Mouse (Mus musculus) liver, embryonic 16.5 days (tissue): ENCODE measurements at regions not wholly inside any gene's neighbourhood (a gene's known extent, or its start where the extent isn't known, plus 50 kb on each side); places are given as distances from the start of the nearest gene placed in this dataset.

Experiments used
- ATAC-seq: fragments of 200-750 bp; cut with Nextera tagmentation; 2 replicates; pipeline ENCODE4 v1.8.0; 2017; ENCODE audit warnings: low read depth, mild to moderate bottlenecking, moderate number of reproducible peaks, moderate library complexity
- H3K27ac ChIP-seq: fragments of 300-500 bp; sonication (generic); 2 replicates; pipeline ENCODE4 v1.5.1; 2014; ENCODE audit warnings: mild to moderate bottlenecking, low read length
- H3K27me3 ChIP-seq: fragments of 300-500 bp; sonication (generic); 2 replicates; pipeline ENCODE4 v1.6.1; 2014; ENCODE audit warnings: low read depth, low read length, mixed read lengths; ENCODE audit not compliant: control insufficient read depth, insufficient read depth
- H3K36me3 ChIP-seq: fragments of 300-500 bp; sonication (generic); 2 replicates; pipeline ENCODE4 v1.6.1; 2014; ENCODE audit warnings: mild to moderate bottlenecking; ENCODE audit not compliant: control insufficient read depth, insufficient read depth
- H3K4me1 ChIP-seq: fragments of 300-500 bp; sonication (generic); 2 replicates; pipeline ENCODE4 v1.6.1; 2014; ENCODE audit warnings: low read depth, low read length, mixed read lengths; ENCODE audit not compliant: control insufficient read depth
- H3K4me2 ChIP-seq: fragments of 300-500 bp; sonication (generic); 2 replicates; pipeline ENCODE4 v1.6.1; 2014; ENCODE audit warnings: low read depth, low read length, mixed read lengths
- H3K4me3 ChIP-seq: fragments of 300-500 bp; sonication (generic); 2 replicates; pipeline ENCODE4 v1.5.1; 2014; ENCODE audit warnings: low read depth, mild to moderate bottlenecking, low read length
- H3K9ac ChIP-seq: fragments of 300-500 bp; sonication (generic); 2 replicates; pipeline ENCODE4 v1.6.1; 2014; ENCODE audit warnings: low read depth, low read length
- H3K9me3 ChIP-seq: fragments of 300-500 bp; sonication (generic); replicated peaks from 2 replicates; pipeline ENCODE4 v1.6.1; 2016; ENCODE audit warnings: low read length; ENCODE audit not compliant: control insufficient read depth
- WGBS: fragments of 180-500 bp; shearing (Covaris S2); extraction: QIAGEN DNeasy Blood & Tissue Kit; methylation state at CpG from one replicate; pipeline ENCODE4 v1.1.7; 2014; ENCODE audit not compliant: insufficient replicate concordance; 5-methylcytosine and 5-hydroxymethylcytosine counted together

- Histone ChIP-seq H3K9ac (no peak overlapping the region), H3K4me3 (no peak overlapping the region), H3K4me2 (no peak overlapping the region), H3K4me1 (no peaks in the 10 kb centered on the region), H3K9me3 (no peaks in the 10 kb centered on the region), H3K27me3 (no peaks in the 10 kb centered on the region), H3K27ac (no peak overlapping the region), H3K36me3 (no peaks in the 10 kb centered on the region)
- 70% methylated on average over 2 of the region's 2 CpGs for WGBS
- ATAC-seq: no peak
Measured at GRCm38 (mm10) chr1:169439621-169440020, 91.6 kb downstream of the Nuf2 start.

GRCm38 (mm10) chr1:169438006-169438405, 93.3 kb downstream of the Nuf2 start:
- H3K36me3 ChIP-seq: no peaks in the 10 kb centered on the region
- H3K27ac ChIP-seq: no peak overlapping the region
- no peaks in the 10 kb centered on the region for H3K9me3 ChIP-seq
- 72% methylated on average over 3 of the region's 3 CpGs for WGBS
- no peaks in the 10 kb centered on the region for H3K4me1 ChIP-seq
- no peaks in the 10 kb centered on the region for H3K27me3 ChIP-seq
- H3K4me2 ChIP-seq: no peak overlapping the region
- no peak overlapping the region for H3K9ac ChIP-seq
- no peak overlapping the region for H3K4me3 ChIP-seq
- no peak for ATAC-seq

- Histone ChIP-seq H3K9me3 (no peaks in the 10 kb centered on the region), H3K27ac (no peak overlapping the region), H3K9ac (no peak overlapping the region), H3K27me3 (no peaks in the 10 kb centered on the region), H3K4me3 (no peak overlapping the region), H3K36me3 (no peaks in the 10 kb centered on the region), H3K4me2 (no peak overlapping the region), H3K4me1 (no peaks in the 10 kb centered on the region)
- WGBS: 43% methylated on average over 3 of the region's 3 CpGs
- ATAC-seq: no peak
Measured at GRCm38 (mm10) chr1:169422408-169422807, 108.9 kb downstream of the Nuf2 start.

- ATAC-seq: no peak
- no peaks in the 10 kb centered on the region for H3K36me3 ChIP-seq
- H3K27me3 ChIP-seq: no peaks in the 10 kb centered on the region
- no peaks in the 10 kb centered on the region for H3K4me1 ChIP-seq
- H3K9me3 ChIP-seq: no peaks in the 10 kb centered on the region
- whole genome bisulfite sequencing: 12% methylated on average over 1 of the region's 1 CpGs
- no peak overlapping the region for H3K4me2 ChIP-seq
- no peak overlapping the region for H3K27ac ChIP-seq
- no peak overlapping the region for H3K4me3 ChIP-seq
- no peak overlapping the region for H3K9ac ChIP-seq
Measured at GRCm38 (mm10) chr1:169421671-169422070, 109.6 kb downstream of the Nuf2 start.

GRCm38 (mm10) chr1:169418665-169419045, 112.6 kb downstream of the Nuf2 start:
- H3K9me3 ChIP-seq: no peaks in the 10 kb centered on the region
- ATAC-seq: no peak
- H3K4me2 ChIP-seq: no peak overlapping the region
- no peak overlapping the region for H3K9ac ChIP-seq
- no peak overlapping the region for H3K27ac ChIP-seq
- no peaks in the 10 kb centered on the region for H3K27me3 ChIP-seq
- no peaks in the 10 kb centered on the region for H3K4me1 ChIP-seq
- WGBS: 47% methylated on average over 4 of the region's 4 CpGs
- H3K4me3 ChIP-seq: no peak overlapping the region
- no peaks in the 10 kb centered on the region for H3K36me3 ChIP-seq

GRCm38 (mm10) chr1:169417979-169418664, 113.1 kb downstream of the Nuf2 start:
- Histone ChIP-seq H3K9me3 (no peaks in the 10 kb centered on the region), H3K27ac (no peak overlapping the region), H3K4me1 (no peaks in the 10 kb centered on the region), H3K9ac (no peak overlapping the region), H3K4me3 (no peak overlapping the region), H3K4me2 (no peak overlapping the region), H3K36me3 (no peaks in the 10 kb centered on the region), H3K27me3 (no peaks in the 10 kb centered on the region)
- no peak for ATAC-seq
- 63% methylated on average over 10 of the region's 10 CpGs for WGBS

- no peak overlapping the region for H3K27ac ChIP-seq
- H3K9ac ChIP-seq: no peak overlapping the region
- H3K4me3 ChIP-seq: no peak overlapping the region
- ATAC-seq: no peak
- H3K4me1 ChIP-seq: no peaks in the 10 kb centered on the region
- no peak overlapping the region for H3K4me2 ChIP-seq
- H3K36me3 ChIP-seq: no peaks in the 10 kb centered on the region
- 56% methylated on average over 1 of the region's 1 CpGs for WGBS
- no peaks in the 10 kb centered on the region for H3K27me3 ChIP-seq
- no peaks in the 10 kb centered on the region for H3K9me3 ChIP-seq
Measured at GRCm38 (mm10) chr1:169416701-169417100, 114.6 kb downstream of the Nuf2 start.

- no peaks in the 10 kb centered on the region for H3K9me3 ChIP-seq
- H3K9ac ChIP-seq: no peak overlapping the region
- no peak overlapping the region for H3K4me3 ChIP-seq
- ATAC-seq: no peak
- H3K36me3 ChIP-seq: no peaks in the 10 kb centered on the region
- no peaks in the 10 kb centered on the region for H3K27me3 ChIP-seq
- no peak overlapping the region for H3K4me2 ChIP-seq
- no peak overlapping the region for H3K27ac ChIP-seq
- H3K4me1 ChIP-seq: no peaks in the 10 kb centered on the region
- WGBS: 42% methylated on average over 2 of the region's 2 CpGs
Measured at GRCm38 (mm10) chr1:169408120-169408519, 123.1 kb downstream of the Nuf2 start.

GRCm38 (mm10) chr1:169400841-169401240, 130.4 kb downstream of the Nuf2 start:
- Histone ChIP-seq H3K4me2 (no peak overlapping the region), H3K4me1 (no peaks in the 10 kb centered on the region), H3K9ac (no peak overlapping the region), H3K36me3 (no peaks in the 10 kb centered on the region), H3K27ac (no peak overlapping the region), H3K4me3 (no peak overlapping the region), H3K27me3 (no peaks in the 10 kb centered on the region), H3K9me3 (no peaks in the 10 kb centered on the region)
- WGBS: 63% methylated on average over 6 of the region's 6 CpGs
- no peak for ATAC-seq
